Mouse (Mus musculus): Measurements from ENCODE around the gene Gm12185. TPM values are rescaled to one million over a fixed set of nuclear protein-coding genes. Genes with fewer than 3 reads are reported as not detected.

Gm12185 gene
- polyA plus RNA-seq, 3 experiments from 2014 or later: 3.0 to 8.4 (median 5.0) TPM

Other genes with a start within 250 kb of the Gm12185 start
- 1,000 to 10,000 TPM; 1,163 to 1,603 (median 1,351) TPM for gene Rack1, start 191.9 kb downstream of the Gm12185 start, polyA plus RNA-seq (2017; shearing (Covaris generic))
- 1 to 10 TPM; 2.5 to 4.6 (median 3.3) TPM for gene Trim41, start 174.9 kb downstream of the Gm12185 start, polyA plus RNA-seq (2017; shearing (Covaris generic))
- 1 to 10 TPM in 2 of 3 experiments, under 1 TPM in 1; 0.58 to 2.1 (median 1.1) TPM for gene Trim7, start 166.1 kb downstream of the Gm12185 start, polyA plus RNA-seq (2017; shearing (Covaris generic))
- 1 to 10 TPM; 1.3 to 2.8 (median 2.5) TPM for gene Gm12184, start 165.6 kb downstream of the Gm12185 start, polyA plus RNA-seq (2017; shearing (Covaris generic))
- gene Irgm1, start 120.5 kb downstream of the Gm12185 start, polyA plus RNA-seq (2017; shearing (Covaris generic)): 100 to 1,000 TPM; 172 to 210 (median 188) TPM
- gene Gm5431, start 90.0 kb downstream of the Gm12185 start, polyA plus RNA-seq (2017; shearing (Covaris generic)): under 1 TPM; 0.22 to 0.59 (median 0.56) TPM
- gene Psme2b, start 46.0 kb downstream of the Gm12185 start, polyA plus RNA-seq (2017; shearing (Covaris generic)): 100 to 1,000 TPM; 181 to 259 (median 225) TPM
- gene Olfr56, start 13.3 kb downstream of the Gm12185 start, polyA plus RNA-seq (2017; shearing (Covaris generic)): under 1 TPM; 0.40 to 0.94 (median 0.52) TPM
- gene 9930111J21Rik1, start 12.8 kb downstream of the Gm12185 start, polyA plus RNA-seq (2017; shearing (Covaris generic)): 100 to 1,000 TPM; 121 to 163 (median 155) TPM
- gene Tgtp1, start 1.9 kb upstream of the Gm12185 start, polyA plus RNA-seq (2017; shearing (Covaris generic)): 100 to 1,000 TPM; 207 to 408 (median 255) TPM
- 100 to 1,000 TPM; 118 to 148 (median 136) TPM for gene 9930111J21Rik2, start 59.0 kb upstream of the Gm12185 start, polyA plus RNA-seq (2017; shearing (Covaris generic))
- gene Tgtp2, start 72.0 kb upstream of the Gm12185 start, polyA plus RNA-seq (2017; shearing (Covaris generic)): 100 to 1,000 TPM; 344 to 542 (median 352) TPM
- 100 to 1,000 TPM; 364 to 477 (median 416) TPM for gene Ifi47, start 84.4 kb upstream of the Gm12185 start, polyA plus RNA-seq (2017; shearing (Covaris generic))
- gene Olfr1396, start 122.6 kb upstream of the Gm12185 start, polyA plus RNA-seq (2017; shearing (Covaris generic)): under 1 TPM in 2 of 3 experiments, not detected in 1; 0.67 to 0.74 TPM
- not detected for gene Olfr1395, start 150.0 kb upstream of the Gm12185 start, polyA plus RNA-seq (2017; shearing (Covaris generic))
- not detected for gene Olfr1394, start 162.2 kb upstream of the Gm12185 start, polyA plus RNA-seq (2017; shearing (Covaris generic))
- gene Btnl9, start 194.9 kb upstream of the Gm12185 start, polyA plus RNA-seq (2017; shearing (Covaris generic)): under 1 TPM in 1 of 3 experiments, not detected in 2; 0.39 TPM
- gene Zfp62, start 211.1 kb upstream of the Gm12185 start, polyA plus RNA-seq (2017; shearing (Covaris generic)): 10 to 100 TPM; 43.8 to 49.9 (median 49.6) TPM